Mouse (Mus musculus): ENCODE results near the gene Trim46. TPM values are rescaled to one million over a fixed set of nuclear protein-coding genes. Genes with fewer than 3 reads are reported as not detected.

Trim46 gene
- polyA plus RNA-seq, 1 experiment from 2014 or later: 29.6 TPM

MicroRNA genes within 50 kb of the gene (microRNA counts, 519-probe panel; counts per million panel counts)
- 2,524 counts per million, percentile 65 among the panel's probes with 10 or more counts for microRNA mmu-miR-92b

Small RNA genes within 50 kb of the gene (microRNA-seq; reads per million reads assigned to microRNA genes)
- gene Mir92b: 7,588 reads per million, percentile 93 among the genes with 10 or more reads in this experiment

Other genes with a start within 250 kb of the Trim46 start
- 66.9 and 67.1 TPM in 2 replicates for gene Rusc1, start 153.0 kb downstream of the Trim46 start, polyA plus RNA-seq (2016; fragmentation: Nextera tagmentation; extraction: Ambion mirVana)
- gene Gm43738, start 145.2 kb downstream of the Trim46 start, polyA plus RNA-seq (2016; fragmentation: Nextera tagmentation; extraction: Ambion mirVana): not detected in 2 replicates
- gene Fdps, start 144.3 kb downstream of the Trim46 start, polyA plus RNA-seq (2016; fragmentation: Nextera tagmentation; extraction: Ambion mirVana): 284 TPM in 2 replicates
- gene Pklr, start 110.2 kb downstream of the Trim46 start, polyA plus RNA-seq (2016; fragmentation: Nextera tagmentation; extraction: Ambion mirVana): 0.25 and 0.96 TPM in 2 replicates
- gene Hcn3, start 86.1 kb downstream of the Trim46 start, polyA plus RNA-seq (2016; fragmentation: Nextera tagmentation; extraction: Ambion mirVana): 20.7 and 22.3 TPM in 2 replicates
- gene Clk2, start 81.5 kb downstream of the Trim46 start, polyA plus RNA-seq (2016; fragmentation: Nextera tagmentation; extraction: Ambion mirVana): 38.8 and 44.4 TPM in 2 replicates
- gene Scamp3, start 68.8 kb downstream of the Trim46 start, polyA plus RNA-seq (2016; fragmentation: Nextera tagmentation; extraction: Ambion mirVana): 105 and 107 TPM in 2 replicates
- 33.4 and 34.2 TPM in 2 replicates for gene Fam189b, start 63.2 kb downstream of the Trim46 start, polyA plus RNA-seq (2016; fragmentation: Nextera tagmentation; extraction: Ambion mirVana)
- gene Gba, start 43.4 kb downstream of the Trim46 start, polyA plus RNA-seq (2016; fragmentation: Nextera tagmentation; extraction: Ambion mirVana): 50.3 and 51.3 TPM in 2 replicates
- gene Thbs3, start 31.1 kb downstream of the Trim46 start, polyA plus RNA-seq (2016; fragmentation: Nextera tagmentation; extraction: Ambion mirVana): 64.5 and 71.3 TPM in 2 replicates
- gene Mtx1, start 19.2 kb downstream of the Trim46 start, polyA plus RNA-seq (2016; fragmentation: Nextera tagmentation; extraction: Ambion mirVana): 174 and 175 TPM in 2 replicates
- 1.5 and 1.6 TPM in 2 replicates for gene Muc1, start 17.3 kb downstream of the Trim46 start, polyA plus RNA-seq (2016; fragmentation: Nextera tagmentation; extraction: Ambion mirVana)
- gene Krtcap2, start 343 bp downstream of the Trim46 start, polyA plus RNA-seq (2016; fragmentation: Nextera tagmentation; extraction: Ambion mirVana): 247 and 271 TPM in 2 replicates
- gene Dpm3, start 13.0 kb upstream of the Trim46 start, polyA plus RNA-seq (2016; fragmentation: Nextera tagmentation; extraction: Ambion mirVana): 63.9 and 86.7 TPM in 2 replicates
- 44.9 and 46.8 TPM in 2 replicates for gene Slc50a1, start 24.3 kb upstream of the Trim46 start, polyA plus RNA-seq (2016; fragmentation: Nextera tagmentation; extraction: Ambion mirVana)
- 14.3 and 15.4 TPM in 2 replicates for gene Efna1, start 34.8 kb upstream of the Trim46 start, polyA plus RNA-seq (2016; fragmentation: Nextera tagmentation; extraction: Ambion mirVana)
- gene Efna3, start 76.7 kb upstream of the Trim46 start, polyA plus RNA-seq (2016; fragmentation: Nextera tagmentation; extraction: Ambion mirVana): 21.7 and 22.2 TPM in 2 replicates
- 20.5 and 21.4 TPM in 2 replicates for gene Efna4, start 91.7 kb upstream of the Trim46 start, polyA plus RNA-seq (2016; fragmentation: Nextera tagmentation; extraction: Ambion mirVana)
- gene Adam15, start 103.7 kb upstream of the Trim46 start, polyA plus RNA-seq (2016; fragmentation: Nextera tagmentation; extraction: Ambion mirVana): 40.3 and 41.9 TPM in 2 replicates
- 0.12 and 0.29 TPM in 2 replicates for gene Dcst2, start 115.7 kb upstream of the Trim46 start, polyA plus RNA-seq (2016; fragmentation: Nextera tagmentation; extraction: Ambion mirVana)
- 0.71 and 0.76 TPM in 2 replicates for gene Dcst1, start 118.9 kb upstream of the Trim46 start, polyA plus RNA-seq (2016; fragmentation: Nextera tagmentation; extraction: Ambion mirVana)
- gene Zbtb7b, start 148.5 kb upstream of the Trim46 start, polyA plus RNA-seq (2016; fragmentation: Nextera tagmentation; extraction: Ambion mirVana): 0.74 and 0.80 TPM in 2 replicates
- gene Lenep, start 156.5 kb upstream of the Trim46 start, polyA plus RNA-seq (2016; fragmentation: Nextera tagmentation; extraction: Ambion mirVana): 1.0 and 1.5 TPM in 2 replicates
- gene Flad1, start 165.6 kb upstream of the Trim46 start, polyA plus RNA-seq (2016; fragmentation: Nextera tagmentation; extraction: Ambion mirVana): 36.1 and 36.9 TPM in 2 replicates
- 249 and 274 TPM in 2 replicates for gene Cks1b, start 172.1 kb upstream of the Trim46 start, polyA plus RNA-seq (2016; fragmentation: Nextera tagmentation; extraction: Ambion mirVana)
- gene Shc1, start 172.1 kb upstream of the Trim46 start, polyA plus RNA-seq (2016; fragmentation: Nextera tagmentation; extraction: Ambion mirVana): 54.8 and 61.2 TPM in 2 replicates
- gene Pygo2, start 183.9 kb upstream of the Trim46 start, polyA plus RNA-seq (2016; fragmentation: Nextera tagmentation; extraction: Ambion mirVana): 63.8 and 66.1 TPM in 2 replicates
- gene Pbxip1, start 190.4 kb upstream of the Trim46 start, polyA plus RNA-seq (2016; fragmentation: Nextera tagmentation; extraction: Ambion mirVana): 25.3 and 26.2 TPM in 2 replicates
- 73.5 and 74.5 TPM in 2 replicates for gene Pmvk, start 208.2 kb upstream of the Trim46 start, polyA plus RNA-seq (2016; fragmentation: Nextera tagmentation; extraction: Ambion mirVana)

All from hindbrain, embryonic 12.5 days (tissue).